Mouse (Mus musculus) frontal cortex, postnatal 14 days (tissue): ENCODE data around the gene Leo1.
"Not testable (repeated sequence)": the region's sequence is repeated elsewhere in the genome, so short reads cannot be mapped to it uniquely, and the experiment has no call there.

Source experiments
- DNase-seq, 2 experiments: peaks; one replicate each; pipeline ENCODE4 v3.0.0; 2022; ENCODE audit warnings: low spot score in 2 of 2

Leo1 gene

GRCm38 (mm10) chr9:75425796-75426391 lies 15.4 kb upstream of the Leo1 start:
- DNase-seq, result no peak

- no peak for DNase-seq
Observed at GRCm38 (mm10) chr9:75427366-75428273, 13.7 kb upstream of the Leo1 start.

- DNase-seq, result no peak
Observed at GRCm38 (mm10) chr9:75428274-75428600, 13.1 kb upstream of the Leo1 start.

- no peak for DNase-seq
Observed at GRCm38 (mm10) chr9:75429040-75429439, 12.3 kb upstream of the Leo1 start.

GRCm38 (mm10) chr9:75429657-75430056 lies 11.7 kb upstream of the Leo1 start:
- no peak for DNase-seq

GRCm38 (mm10) chr9:75430822-75431621 lies 10.3 kb upstream of the Leo1 start:
- DNase-seq, result no peak

GRCm38 (mm10) chr9:75432694-75433093 lies 8.6 kb upstream of the Leo1 start:
- no peak for DNase-seq

- DNase-seq, result no peak
Observed at GRCm38 (mm10) chr9:75434172-75434793, 7.0 kb upstream of the Leo1 start.

- no peak for DNase-seq
Observed at GRCm38 (mm10) chr9:75434872-75435271, 6.5 kb upstream of the Leo1 start.

- no peak for DNase-seq
Observed at GRCm38 (mm10) chr9:75435291-75435690, 6.0 kb upstream of the Leo1 start.

- DNase-seq, result peak; percentile 34 to 68
Observed at GRCm38 (mm10) chr9:75435918-75436317, 5.4 kb upstream of the Leo1 start.

GRCm38 (mm10) chr9:75437653-75438385 lies 3.5 kb upstream of the Leo1 start:
- no peak for DNase-seq

GRCm38 (mm10) chr9:75441691-75442131 lies 387 bp downstream of the Leo1 start:
- no peak for DNase-seq

- DNase-seq, result no peak
Observed at GRCm38 (mm10) chr9:75444981-75445380, 3.7 kb downstream of the Leo1 start.

- DNase-seq, result not testable (repeated sequence)
Observed at GRCm38 (mm10) chr9:75446574-75446973, 5.2 kb downstream of the Leo1 start.

GRCm38 (mm10) chr9:75448021-75448420 lies 6.7 kb downstream of the Leo1 start:
- DNase-seq, result no peak

GRCm38 (mm10) chr9:75453994-75454393 lies 12.7 kb downstream of the Leo1 start:
- DNase-seq, result no peak

- no peak for DNase-seq
Observed at GRCm38 (mm10) chr9:75455684-75456083, 14.4 kb downstream of the Leo1 start.

GRCm38 (mm10) chr9:75463050-75463660 lies 21.8 kb downstream of the Leo1 start:
- no peak for DNase-seq

- no peak for DNase-seq
Observed at GRCm38 (mm10) chr9:75465856-75466255, 24.5 kb downstream of the Leo1 start.

- no peak for DNase-seq
Observed at GRCm38 (mm10) chr9:75466641-75467040, 25.3 kb downstream of the Leo1 start.
